8 mouse cellular contexts compared by ENCODE assay signal in genomic region chr3:115711393-115711792, GRCm38 (mm10). TPM values are rescaled to one million over a fixed set of nuclear protein-coding genes. Genes with fewer than 3 reads are reported as not detected.
DNase-seq lines count a peak whose midpoint lies in the region; ATAC-seq lines count a peak whose summit lies in the region.

No protein-coding gene starts in this region.

- peaks cover 12% of the 10 kb centered on the region for H3K27me3 ChIP-seq in hindbrain, embryonic 10.5 days (ENCODE audit: insufficient read depth, poor library complexity, severe bottlenecking)
- H3K27me3 ChIP-seq in hindbrain, embryonic 12.5 days, result peaks cover 8% of the 10 kb centered on the region
- no peaks in the 10 kb centered on the region for H3K27me3 ChIP-seq in forebrain, embryonic 12.5 days
- peaks cover 6% of the 10 kb centered on the region for H3K27me3 ChIP-seq in hindbrain, embryonic 15.5 days

- no peak for ATAC-seq in hindbrain, embryonic 12.5 days (ENCODE audit: low FRiP score)
- no peak for ATAC-seq in forebrain, embryonic 12.5 days (ENCODE audit: low FRiP score)
- no peak for ATAC-seq in hindbrain, embryonic 15.5 days (ENCODE audit: low FRiP score, low read depth)

- no peak overlapping the region for H3K9ac ChIP-seq in hindbrain, embryonic 12.5 days
- H3K9ac ChIP-seq in forebrain, embryonic 12.5 days, result no peak overlapping the region
- H3K9ac ChIP-seq in hindbrain, embryonic 15.5 days, result no peak overlapping the region

- H3K4me2 ChIP-seq in hindbrain, embryonic 12.5 days (replicated peaks), result no peak overlapping the region
- H3K4me2 ChIP-seq in forebrain, embryonic 12.5 days, result peak overlapping the region; percentile 25
- peak overlapping the region; percentile 92 for H3K4me2 ChIP-seq in hindbrain, embryonic 15.5 days

- no peak overlapping the region for H3K27ac ChIP-seq in hindbrain, embryonic 10.5 days
- no peak overlapping the region for H3K27ac ChIP-seq in hindbrain, embryonic 12.5 days
- 0 out of 2 replicates have a peak overlapping the region, but pooled peaks have one; percentile 19 for H3K27ac ChIP-seq in forebrain, embryonic 12.5 days
- no peak overlapping the region for H3K27ac ChIP-seq in hindbrain, embryonic 15.5 days (replicated peaks)

- WGBS in hindbrain, embryonic 10.5 days, result 88% methylated on average over 3 of the region's 3 CpGs
- WGBS in hindbrain, embryonic 12.5 days, result 92% methylated on average over 3 of the region's 3 CpGs
- WGBS in forebrain, embryonic 12.5 days, result 88% methylated on average over 3 of the region's 3 CpGs
- 81% methylated on average over 3 of the region's 3 CpGs for WGBS in hindbrain, embryonic 15.5 days

- H3K36me3 ChIP-seq in hindbrain, embryonic 10.5 days, result peaks cover 13% of the 10 kb centered on the region
- H3K36me3 ChIP-seq in hindbrain, embryonic 12.5 days, result no peaks in the 10 kb centered on the region
- H3K36me3 ChIP-seq in forebrain, embryonic 12.5 days (replicated peaks), result peaks cover 32% of the 10 kb centered on the region
- H3K36me3 ChIP-seq in hindbrain, embryonic 15.5 days, result no peaks in the 10 kb centered on the region

- 0 out of 2 replicates have a peak overlapping the region, but pooled peaks have one; percentile 1 for H3K4me3 ChIP-seq in hindbrain, embryonic 10.5 days
- H3K4me3 ChIP-seq in hindbrain, embryonic 12.5 days, result no peak overlapping the region
- H3K4me3 ChIP-seq in forebrain, embryonic 12.5 days (replicated peaks), result 0 out of 2 replicates have a peak overlapping the region, but pooled peaks have one; percentile 5
- peak overlapping the region; percentile 11; the same call in 1 of the 2 replicates for H3K4me3 ChIP-seq in hindbrain, embryonic 15.5 days

- peaks cover 27% of the 10 kb centered on the region; the same call in 1 of the 2 replicates for H3K4me1 ChIP-seq in hindbrain, embryonic 10.5 days (replicated peaks)
- peaks cover 12% of the 10 kb centered on the region for H3K4me1 ChIP-seq in hindbrain, embryonic 12.5 days
- H3K4me1 ChIP-seq in forebrain, embryonic 12.5 days, result peaks cover 25% of the 10 kb centered on the region
- peaks cover 24% of the 10 kb centered on the region for H3K4me1 ChIP-seq in hindbrain, embryonic 15.5 days (replicated peaks)

- no peak for DNase-seq in hindbrain, embryonic 10.5 days (ENCODE audit: low spot score)
- peak; percentile 35 to 46 for DNase-seq in lung, postnatal 4 days
- DNase-seq in right cerebral cortex, adult 2 months (ENCODE audit: low spot score in 2 of 2), result no peak
- DNase-seq in cerebellum, adult 18-20 months, result no peak
- DNase-seq in left cerebral cortex, adult 18-20 months (ENCODE audit: low spot score in 2 of 2), result no peak

- no peaks in the 10 kb centered on the region for H3K9me3 ChIP-seq in hindbrain, embryonic 10.5 days
- no peaks in the 10 kb centered on the region for H3K9me3 ChIP-seq in hindbrain, embryonic 12.5 days (replicated peaks)
- H3K9me3 ChIP-seq in forebrain, embryonic 12.5 days, result no peaks in the 10 kb centered on the region
- H3K9me3 ChIP-seq in hindbrain, embryonic 15.5 days, result no peaks in the 10 kb centered on the region

RNA-seq across cellular contexts. Expression of gene S1pr1, which starts 3.5 kb away (rescaled TPM):
- 12.1 and 12.8 TPM in 2 replicates for polyA plus RNA-seq in hindbrain, embryonic 10.5 days (2016; fragmentation: Nextera tagmentation; extraction: Ambion mirVana)
- 17.1 and 22.5 TPM in 2 replicates for polyA plus RNA-seq in hindbrain, embryonic 12.5 days (2016; fragmentation: Nextera tagmentation; extraction: Ambion mirVana)
- 31.1 and 31.9 TPM in 2 replicates for polyA plus RNA-seq in forebrain, embryonic 12.5 days (2016; fragmentation: Nextera tagmentation; extraction: Ambion mirVana)
- 30.6 and 31.4 TPM in 2 replicates for polyA plus RNA-seq in hindbrain, embryonic 15.5 days (2015; fragmentation: Nextera tagmentation; extraction: Ambion mirVana)
- total RNA-seq in left cerebral cortex, adult 18-20 months (2021), result 100 to 1,000 TPM; 101 to 114 TPM

Comparison
In these comparisons a context has a peak if more than half of its experiments do, and no peak if none do; other contexts are left out.
1. DNase-seq: peak in lung, postnatal 4 days (2 of 2); none in hindbrain, embryonic 10.5 days (single experiment), right cerebral cortex, adult 2 months (0 of 2), cerebellum, adult 18-20 months (0 of 2) and left cerebral cortex, adult 18-20 months (0 of 2).